Mouse (Mus musculus): ENCODE measurements around the gene Pakap. TPM values are rescaled to one million over a fixed set of nuclear protein-coding genes. Genes with fewer than 3 reads are reported as not detected.

The Pakap gene
- total RNA-seq, 4 experiments from 2014 or later, result 2.5 to 5.5 (median 3.9) TPM

DNA sequence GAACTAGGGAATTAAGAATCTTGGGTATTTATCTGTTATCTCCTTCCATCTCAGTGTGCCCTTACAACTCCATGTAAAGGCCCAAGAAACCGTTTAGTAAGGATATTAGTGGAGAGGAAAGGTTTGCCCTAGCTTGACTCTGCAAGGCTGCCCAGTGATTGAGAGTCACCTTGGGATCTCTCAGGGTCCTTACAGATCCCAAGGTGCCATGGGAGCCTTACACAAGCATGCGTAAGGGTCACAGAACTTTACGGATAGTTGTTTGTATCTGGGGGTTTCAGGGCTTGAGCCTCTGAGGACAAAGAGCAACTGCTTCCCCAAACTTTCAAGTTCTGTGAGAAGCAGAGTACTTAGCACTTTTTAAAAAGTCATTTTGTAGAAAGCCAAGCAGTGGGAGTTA is 6.2 kb downstream of the Pakap start:
- no peak for DNase-seq (ENCODE audit: low spot score in 2 of 2)

DNA sequence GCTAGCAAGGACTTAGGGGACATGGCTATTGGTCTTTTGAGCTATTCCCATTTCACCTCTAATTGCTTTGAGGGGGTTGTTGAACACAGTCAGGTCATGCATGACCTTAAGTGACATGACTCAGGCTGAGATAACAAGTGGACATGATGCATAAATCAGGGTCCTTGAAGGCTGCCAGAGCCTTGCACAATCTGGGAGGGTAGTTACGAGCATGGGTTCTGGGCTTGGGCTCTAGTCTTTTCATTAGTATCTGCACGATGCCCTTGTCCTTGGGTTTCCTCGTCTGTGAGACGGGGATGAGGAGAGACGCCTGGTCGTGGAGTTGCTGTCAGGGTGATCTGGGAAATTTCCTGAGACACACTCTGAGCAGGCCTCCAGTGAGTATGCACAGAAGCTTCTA is 6.7 kb downstream of the Pakap start:
- no peak for DNase-seq (ENCODE audit: low spot score in 2 of 2)

DNA sequence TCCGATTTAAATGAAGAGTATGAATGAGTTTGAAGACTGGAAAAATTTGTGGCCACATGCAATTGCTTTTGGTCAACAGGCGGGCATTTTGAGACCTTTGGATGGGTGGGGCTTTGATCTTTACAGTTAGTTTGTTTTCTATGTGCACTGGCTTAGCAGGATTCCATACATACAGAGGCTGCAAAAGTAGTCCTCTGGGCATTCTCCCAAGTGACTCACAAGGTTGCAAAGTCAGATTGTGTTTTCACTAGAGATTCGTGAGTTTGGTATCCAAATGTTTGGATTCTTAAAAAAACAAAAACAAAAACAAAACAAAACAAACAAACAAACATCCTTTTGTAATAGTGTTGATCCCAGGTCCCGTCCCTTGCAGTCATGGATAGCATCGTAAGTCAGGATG is 7.7 kb downstream of the Pakap start:
- DNase-seq (ENCODE audit: low spot score in 2 of 2), result no peak

DNA sequence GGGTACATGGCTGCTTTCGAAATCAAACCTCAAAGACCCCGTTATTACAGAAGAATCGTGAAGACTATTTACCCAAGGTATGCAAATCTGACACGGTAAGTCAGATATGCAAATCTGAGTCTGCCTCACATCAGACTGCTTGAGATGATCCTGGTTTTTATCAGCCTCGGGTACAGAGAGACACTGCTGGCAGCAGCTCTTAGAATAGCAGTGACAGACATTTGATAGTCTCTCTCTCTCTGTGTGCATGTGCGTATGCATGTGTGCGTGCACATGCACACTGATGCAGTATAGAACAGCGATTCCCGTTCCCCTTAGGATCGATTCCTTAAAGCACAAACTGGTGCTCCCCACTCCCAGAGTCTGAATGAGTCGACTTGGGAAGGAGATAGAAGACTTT is 8.1 kb downstream of the Pakap start:
- DNase-seq (ENCODE audit: low spot score in 2 of 2), result no peak

DNA sequence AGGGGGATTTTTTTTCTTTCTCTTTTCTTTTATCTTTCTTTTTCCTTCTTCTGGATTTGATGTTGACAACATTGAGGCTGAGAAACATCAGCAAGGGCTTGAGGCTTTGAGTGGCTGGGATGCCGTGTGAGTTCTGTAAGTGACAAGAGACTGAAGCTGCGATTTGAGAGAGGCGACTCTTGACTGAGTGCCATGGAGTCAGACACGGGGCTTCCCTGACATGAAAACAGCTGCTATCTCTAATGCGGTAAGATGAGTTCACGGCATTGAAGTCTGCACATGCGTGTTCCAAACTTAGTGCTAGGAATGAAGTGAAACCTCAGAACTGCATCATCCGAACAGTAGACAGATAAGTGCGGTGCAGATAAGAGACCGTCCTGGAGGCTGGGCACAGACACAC is 11.7 kb downstream of the Pakap start:
- no peak for DNase-seq (ENCODE audit: low spot score in 2 of 2)

DNA sequence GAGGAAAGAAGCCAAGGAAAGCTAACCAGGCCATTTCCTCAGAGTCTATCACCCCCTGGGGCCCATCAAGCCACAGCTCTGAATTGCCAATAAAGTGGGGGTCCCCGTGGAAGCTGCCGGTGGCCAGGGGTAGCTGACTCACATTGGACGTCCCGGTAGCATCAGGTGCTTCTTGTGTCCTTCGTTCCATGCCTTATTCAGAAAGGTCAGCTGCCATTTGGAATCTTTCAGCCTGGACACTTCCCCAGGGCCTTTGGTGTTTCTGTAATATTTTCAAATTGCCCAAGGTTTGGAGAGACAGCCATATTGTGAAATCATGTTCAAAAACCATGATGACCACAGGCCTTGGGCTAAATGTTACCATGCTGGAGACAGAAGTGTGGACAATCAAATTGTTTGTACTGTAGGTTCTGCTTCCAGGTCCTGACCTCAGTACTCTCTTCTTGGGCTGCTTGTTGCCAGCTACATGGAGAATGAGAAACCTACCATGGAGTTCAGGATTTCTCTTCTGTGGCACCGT is 17.4 kb downstream of the Pakap start:
- DNase-seq (ENCODE audit: low spot score in 2 of 2), result no peak

DNA sequence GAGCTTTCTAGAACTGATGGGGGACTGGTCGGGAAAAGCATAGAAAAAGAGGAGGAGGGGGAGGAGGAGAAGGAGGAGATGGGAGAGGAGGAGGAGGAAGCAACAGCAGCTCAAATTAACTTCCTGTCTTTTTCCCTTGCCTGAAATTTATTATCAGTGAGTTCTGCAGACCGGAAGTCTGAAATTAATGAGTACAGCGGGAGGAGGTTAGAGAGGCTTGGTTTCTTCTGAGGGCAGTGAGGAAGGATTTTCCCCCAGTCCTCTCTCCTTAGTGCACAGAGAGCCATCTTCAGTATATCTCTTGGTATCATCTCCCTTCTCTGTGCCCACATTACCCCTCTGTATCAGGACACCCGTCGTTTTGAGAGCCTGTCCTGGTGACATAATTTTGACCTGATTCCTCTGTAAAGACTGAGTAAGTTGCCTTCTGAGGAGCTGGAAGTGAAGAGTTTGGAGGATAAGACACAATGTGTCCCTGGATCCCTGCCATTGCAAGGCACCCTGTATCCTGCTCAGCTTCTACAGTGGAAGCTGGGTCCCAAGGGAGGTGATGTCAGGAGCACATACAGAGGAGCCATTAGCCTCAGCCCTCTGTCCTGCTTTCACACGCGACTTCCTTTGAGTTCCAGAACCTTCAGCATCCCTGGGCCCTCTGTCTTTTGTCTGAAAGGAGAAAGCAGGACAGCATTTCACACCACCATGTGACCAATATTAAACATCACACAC is 19.1 kb downstream of the Pakap start:
- DNase-seq (ENCODE audit: low spot score in 2 of 2), result no peak

DNA sequence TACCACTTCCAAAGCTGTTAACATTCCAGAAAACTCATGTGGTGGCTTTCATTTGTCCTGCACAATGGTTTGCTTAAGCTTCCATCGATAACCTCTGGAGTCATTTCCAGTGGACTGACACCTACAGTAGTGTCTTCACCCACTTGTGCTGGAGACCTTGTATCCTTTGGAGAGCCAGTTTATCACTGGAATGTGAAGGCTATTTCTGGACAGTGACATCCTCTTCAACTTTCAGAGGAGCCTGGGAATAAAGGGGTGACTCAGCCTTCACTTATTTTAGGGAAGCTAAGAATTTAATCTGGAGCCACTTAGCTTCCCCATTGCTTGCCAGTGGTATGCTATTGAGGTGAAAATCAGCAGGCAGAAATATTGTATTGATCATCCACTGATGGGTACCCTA is 20.4 kb downstream of the Pakap start:
- DNase-seq (ENCODE audit: low spot score in 2 of 2), result no peak

DNA sequence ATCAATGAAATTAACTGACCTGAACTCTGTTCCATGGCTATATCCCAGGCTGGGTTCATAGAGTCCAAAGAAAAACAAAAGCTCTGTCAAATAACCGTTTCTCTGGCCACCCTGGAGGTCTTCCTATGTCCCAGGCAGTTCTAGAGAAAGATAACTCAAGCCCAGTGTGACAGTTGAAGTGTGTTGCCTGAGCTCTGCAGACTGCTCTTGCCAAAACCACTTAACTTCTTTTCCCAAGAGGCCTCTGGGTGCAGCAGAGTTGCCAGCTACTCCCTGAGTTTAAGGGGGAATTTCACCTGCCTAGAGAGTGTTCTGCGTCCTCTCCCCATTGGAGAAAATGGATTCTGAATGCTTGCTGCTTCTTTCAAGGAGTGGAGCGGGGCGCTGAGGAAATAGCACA is 24.8 kb downstream of the Pakap start:
- no peak for DNase-seq (ENCODE audit: low spot score in 2 of 2)

DNA sequence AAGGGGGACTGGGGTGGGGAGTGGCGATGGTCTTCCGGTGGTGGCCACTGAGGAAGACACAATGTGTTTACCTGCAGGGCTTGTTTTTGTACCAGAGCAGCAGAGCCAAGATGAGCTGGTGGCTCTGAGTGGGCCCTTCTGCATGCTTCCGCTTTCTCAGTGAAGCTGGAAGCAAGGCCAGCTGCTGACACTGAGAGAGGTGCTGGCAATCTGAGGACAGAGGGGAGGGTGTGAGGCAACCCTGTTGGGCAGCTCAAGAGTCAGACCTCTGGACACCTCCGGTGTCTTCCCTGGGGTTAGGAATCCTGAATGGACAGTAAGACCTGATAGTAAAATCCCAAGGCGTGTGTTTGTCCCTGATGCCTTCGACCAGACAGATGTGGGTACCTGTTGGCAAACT is 32.0 kb downstream of the Pakap start:
- DNase-seq (ENCODE audit: low spot score in 2 of 2), result no peak

DNA sequence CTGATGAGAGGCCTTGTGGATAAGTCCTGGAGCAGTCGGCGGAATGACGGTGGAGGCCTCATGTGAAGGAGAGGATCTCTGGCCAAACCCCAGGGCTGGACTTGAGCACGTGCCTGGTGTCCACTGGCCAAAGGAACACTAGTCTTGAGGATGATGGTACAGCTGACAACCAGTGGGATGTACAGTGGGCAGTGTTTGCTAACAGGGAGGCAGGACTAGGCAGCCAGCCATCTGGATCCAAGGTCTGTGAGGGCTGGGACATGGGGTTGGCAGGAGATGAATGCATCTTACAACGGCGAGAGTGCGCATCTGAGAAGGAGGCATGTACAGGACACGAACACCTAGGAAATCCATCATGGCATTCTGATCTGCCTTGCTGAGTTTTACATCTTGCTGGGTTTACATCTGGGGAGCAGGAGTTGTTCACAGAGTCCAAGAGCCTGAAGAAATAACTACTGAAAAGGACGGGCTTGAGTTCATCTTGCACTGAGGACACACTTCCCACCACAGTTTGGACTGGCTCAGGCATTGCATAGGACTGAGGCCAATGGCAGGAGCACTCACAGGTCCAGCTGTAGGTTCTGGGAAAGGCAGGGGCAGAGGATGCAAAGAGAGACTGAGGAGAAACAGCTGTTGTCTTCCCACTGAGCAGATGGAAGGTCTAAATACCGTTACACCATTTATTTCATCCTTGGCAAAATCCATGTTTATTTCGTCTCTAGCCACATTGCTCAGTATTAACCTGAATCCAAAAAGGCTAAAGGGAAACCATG is 32.9 kb downstream of the Pakap start:
- DNase-seq (ENCODE audit: low spot score in 2 of 2), result no peak

DNA sequence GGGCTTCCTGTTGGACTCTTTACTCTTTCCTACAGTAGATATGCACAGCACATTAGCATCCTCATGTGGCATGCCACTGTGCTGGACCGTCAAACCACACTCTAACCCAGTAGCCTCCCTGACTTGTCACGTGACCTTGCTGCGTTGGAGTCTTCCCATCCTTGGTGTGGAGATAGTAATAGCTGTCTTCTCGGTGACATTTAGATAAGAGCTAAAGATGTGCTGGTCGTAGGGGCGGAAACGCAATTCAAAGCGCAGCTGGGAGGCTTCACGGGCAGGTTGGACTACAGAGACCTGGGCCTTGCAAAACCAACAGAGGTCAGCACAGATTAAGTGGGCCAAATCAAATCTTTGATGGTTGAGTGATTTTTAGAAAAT is 33.5 kb downstream of the Pakap start:
- no peak for DNase-seq (ENCODE audit: low spot score in 2 of 2)

DNA sequence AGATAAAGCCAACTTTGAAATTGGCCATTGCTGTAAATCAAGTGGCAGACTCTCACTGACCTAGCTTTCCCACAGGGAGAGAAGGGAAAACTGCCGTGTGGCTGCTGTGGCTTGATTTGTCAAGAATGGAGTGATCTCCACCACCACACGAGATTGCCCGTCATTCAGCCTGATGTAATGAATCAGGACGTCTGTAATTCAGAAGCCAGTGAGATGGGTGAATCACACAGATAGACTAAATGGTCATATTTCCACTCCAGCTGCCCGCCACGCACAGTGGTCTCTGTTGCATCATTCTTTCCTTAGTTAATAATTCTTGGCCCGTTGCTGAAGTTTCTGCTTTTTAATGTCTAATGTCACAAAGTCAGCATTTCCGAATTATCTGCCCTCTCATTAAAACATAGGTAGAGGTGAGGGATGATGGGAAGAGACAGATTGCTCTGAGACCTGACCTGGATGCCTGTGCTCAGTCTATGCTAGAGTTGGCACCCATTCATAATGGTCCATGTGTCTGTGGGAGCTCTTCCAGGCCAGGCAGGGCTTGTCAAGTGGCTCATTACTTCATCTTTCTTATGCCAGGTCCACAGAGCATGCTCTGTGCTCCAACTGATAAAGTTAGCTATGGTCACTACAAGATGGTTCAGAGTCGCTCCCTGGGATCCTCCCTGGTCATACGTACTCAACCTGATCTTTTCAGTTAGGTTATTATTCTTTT is 34.1 kb downstream of the Pakap start:
- DNase-seq (ENCODE audit: low spot score in 2 of 2), result no peak

DNA sequence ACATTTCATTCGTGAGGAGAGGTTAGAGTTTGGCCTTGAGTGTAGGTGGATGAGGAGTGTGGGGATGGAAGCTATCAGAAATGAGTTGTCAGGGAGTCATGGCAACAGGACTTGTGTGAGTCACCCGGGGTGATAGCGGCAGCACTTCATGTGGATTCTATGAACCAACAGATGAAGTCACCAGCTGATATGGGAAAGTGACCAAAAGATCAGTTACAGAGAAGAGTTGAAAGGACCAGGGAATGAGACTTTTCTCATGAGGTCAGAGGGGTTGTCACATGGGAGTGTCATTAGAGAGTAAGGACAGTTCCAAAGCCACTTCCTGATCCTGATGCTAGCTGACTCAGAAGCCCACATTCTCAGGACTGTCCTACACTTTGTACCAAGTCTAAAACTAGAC is 38.3 kb downstream of the Pakap start:
- DNase-seq (ENCODE audit: low spot score in 2 of 2), result no peak

DNA sequence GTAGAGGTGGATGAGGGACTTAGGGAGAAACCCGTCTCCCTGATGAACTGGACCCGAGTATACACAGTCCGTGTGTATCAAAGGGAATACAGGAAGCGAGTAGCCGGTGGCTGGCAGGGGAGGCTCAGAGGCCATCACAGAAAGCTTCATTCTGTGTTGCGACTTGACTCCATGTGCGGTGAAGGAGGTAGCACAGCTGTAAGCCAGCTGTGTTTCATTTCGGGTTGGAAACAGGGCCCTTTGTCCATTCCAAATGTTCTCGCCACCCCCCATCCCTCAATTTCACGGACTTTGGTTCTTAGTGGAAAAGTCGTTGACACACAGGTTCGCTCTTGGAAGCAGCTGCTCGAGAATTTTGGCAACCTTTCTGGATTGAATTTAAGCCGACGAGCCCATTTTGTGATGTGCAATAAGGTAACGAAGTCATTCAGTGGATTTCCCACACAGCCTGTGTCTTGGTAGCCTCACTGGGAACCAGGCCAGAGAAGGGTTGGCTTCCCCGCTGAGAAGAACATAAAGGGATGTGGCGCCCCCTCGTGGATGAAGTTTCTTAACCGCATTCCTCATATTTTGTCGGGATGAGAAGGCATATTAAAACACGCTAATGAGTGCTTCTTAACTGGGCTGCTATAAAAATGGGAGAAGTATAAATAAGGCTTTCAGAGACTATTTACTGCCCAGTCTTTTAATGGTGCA is 39.4 kb downstream of the Pakap start:
- peak; percentile 72 to 78 for DNase-seq (ENCODE audit: low spot score in 2 of 2)

DNA sequence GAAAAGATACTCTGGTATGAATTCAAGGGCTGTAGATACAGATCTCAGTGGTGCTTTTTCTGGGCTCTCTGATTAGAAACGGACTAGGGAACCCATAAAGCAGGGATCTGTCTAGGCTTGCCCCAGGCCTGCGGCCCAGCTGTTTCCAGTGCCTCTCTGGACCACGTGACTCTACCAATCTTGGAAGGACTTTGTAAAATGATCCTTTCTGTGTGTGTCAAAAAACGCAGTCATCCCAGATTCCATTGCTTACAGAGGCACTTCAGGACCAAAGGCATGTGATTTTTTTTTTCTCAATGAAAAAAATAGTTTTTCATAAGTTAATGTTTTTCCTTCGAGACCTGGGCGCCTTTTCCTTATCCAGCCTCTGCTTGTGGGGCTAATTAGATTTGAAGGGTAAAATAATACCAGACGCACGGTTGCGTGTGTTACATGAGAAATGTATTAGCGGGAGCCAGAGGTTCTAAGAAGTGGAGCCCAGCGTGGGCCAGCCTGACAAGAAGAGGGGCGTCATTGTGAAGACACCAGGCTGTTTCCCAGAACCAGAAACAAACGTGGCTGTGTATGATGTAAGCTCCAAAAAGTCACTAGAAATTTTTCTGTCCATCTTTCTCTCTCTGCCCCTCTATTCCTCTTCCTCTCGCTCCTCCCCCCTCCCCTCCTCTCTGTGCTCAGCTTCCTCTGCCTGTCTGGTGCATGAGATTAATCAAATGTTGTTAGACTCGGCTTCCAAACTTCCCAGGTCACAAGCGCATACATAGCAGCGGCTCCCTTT is 43.5 kb downstream of the Pakap start:
- DNase-seq (ENCODE audit: low spot score in 2 of 2), result no peak

DNA sequence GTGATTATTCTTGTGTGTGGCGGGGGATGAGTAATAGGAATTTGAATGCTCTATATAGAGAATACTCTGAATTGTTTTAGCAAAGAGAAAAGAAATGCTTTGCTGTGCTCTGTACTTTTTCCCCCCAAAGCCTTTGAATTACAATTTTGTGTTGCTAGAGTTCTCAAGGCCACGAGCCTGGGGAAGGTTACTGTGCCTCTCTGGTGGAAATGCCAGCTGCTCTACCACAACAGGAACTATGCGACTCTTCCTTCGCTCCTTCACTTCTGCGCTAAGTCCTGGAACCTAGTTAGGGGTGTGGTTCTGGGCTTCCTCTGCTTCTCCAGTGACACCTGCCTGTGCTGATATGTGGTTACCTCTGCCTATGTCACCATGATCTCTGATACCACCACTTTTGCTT is 44.7 kb downstream of the Pakap start:
- no peak for DNase-seq (ENCODE audit: low spot score in 2 of 2)

DNA sequence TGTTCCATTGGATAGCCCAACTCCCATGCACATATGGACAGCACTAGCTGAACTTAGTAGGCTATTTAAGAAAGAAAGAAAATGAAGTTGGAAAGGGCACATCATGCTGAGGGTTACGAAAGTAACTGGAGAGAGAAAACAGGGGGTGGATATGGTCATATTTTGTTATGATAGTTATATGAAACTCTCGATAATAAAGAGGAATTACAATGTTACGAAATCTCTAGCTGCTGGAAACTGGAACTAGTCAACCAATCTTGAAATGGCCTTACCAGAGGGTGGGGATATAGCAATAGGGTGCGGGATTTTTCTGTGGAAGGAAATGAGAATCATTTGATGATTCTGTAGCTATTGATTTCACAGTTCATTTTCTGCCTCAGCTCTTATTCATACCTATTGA is 46.7 kb downstream of the Pakap start:
- DNase-seq (ENCODE audit: low spot score in 2 of 2), result no peak

DNA sequence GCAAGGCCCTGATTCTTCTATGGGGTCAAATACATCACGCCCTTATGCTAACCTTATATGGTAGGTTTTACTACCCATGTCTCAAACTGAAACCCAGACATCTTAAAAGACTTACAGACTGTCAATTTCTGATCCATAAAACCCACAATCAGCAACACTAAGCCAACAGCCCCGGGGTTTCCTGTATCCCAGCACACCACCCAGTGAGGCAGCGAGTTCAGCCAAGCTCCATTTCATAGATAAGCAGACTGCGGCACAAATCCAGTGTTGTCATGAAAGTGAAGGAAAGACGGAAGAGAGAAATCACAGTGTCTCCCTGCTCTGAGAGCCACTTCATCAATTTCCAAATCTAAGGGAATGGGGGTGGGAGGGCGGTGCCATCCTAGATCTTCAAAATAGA is 50.8 kb downstream of the Pakap start:
- no peak for DNase-seq (ENCODE audit: low spot score in 2 of 2)

DNA sequence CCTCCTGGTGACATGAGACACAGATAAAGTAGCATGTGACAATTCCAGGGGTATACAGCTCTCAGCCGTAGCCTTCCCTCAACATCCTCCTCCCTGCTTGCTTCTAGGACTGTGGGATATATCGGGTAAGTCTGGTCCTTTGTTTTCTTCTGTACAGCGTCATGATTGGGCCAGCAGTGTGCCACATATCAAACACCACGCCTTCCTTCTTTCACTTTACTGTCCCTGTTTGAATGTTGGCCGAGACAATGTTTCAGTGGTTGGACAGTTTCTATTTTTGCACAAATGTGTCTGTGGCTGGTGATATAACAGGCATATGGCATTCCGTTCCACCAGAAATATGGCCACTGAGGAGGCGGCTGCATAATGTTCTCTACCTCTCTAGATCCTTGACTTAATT is 54.8 kb downstream of the Pakap start:
- DNase-seq (ENCODE audit: low spot score in 2 of 2), result no peak

DNA sequence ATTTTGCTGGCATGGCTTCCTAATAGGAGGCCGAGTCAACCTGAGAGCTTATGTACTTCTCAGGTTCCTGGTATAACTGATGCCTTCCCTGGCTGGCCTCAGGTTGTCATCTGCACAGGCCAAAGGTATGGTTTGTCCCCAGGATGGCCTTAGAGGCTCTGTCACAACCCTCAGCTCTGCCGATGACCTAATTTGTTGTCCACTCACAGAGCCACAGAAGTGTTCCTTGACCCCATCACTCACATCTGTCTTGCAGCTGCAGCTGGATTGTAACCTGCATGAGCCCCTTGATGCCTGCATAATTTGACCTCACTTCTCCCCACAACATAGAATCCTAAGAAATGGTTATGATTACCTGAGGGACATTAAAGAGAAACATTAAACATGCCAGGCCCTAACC is 56.8 kb downstream of the Pakap start:
- DNase-seq (ENCODE audit: low spot score in 2 of 2), result no peak

All from gastrocnemius, adult 8-10 months (tissue).